Mouse (Mus musculus) cerebellum, adult 18-20 months (tissue): Measurements from ENCODE around the gene Smyd3.
"Not testable (repeated sequence)": the region's sequence is repeated elsewhere in the genome, so short reads cannot be mapped to it uniquely, and the experiment has no call there.

Source experiments
- DNase-seq, 2 experiments: peaks; one replicate each; pipeline ENCODE4 v3.0.0; 2021

Gene Smyd3

DNA sequence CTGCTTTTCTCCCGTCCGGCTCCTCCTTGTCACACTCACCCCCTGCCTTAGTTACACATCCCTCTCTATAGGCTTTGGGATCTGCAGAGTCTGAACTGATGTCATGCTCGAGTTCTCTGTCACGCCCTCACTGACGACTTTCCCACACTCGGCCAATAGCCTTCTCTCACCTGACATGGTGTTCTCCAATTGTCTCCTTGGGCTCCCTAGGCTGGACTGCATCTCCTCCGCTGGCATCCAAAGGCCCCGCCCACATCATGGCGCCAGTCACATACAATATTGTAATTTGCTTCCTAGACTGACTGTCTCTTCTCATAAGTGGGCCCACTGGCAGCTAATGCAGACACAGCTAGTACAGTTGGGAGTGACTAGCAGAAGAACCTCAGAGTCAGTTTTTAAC is 304.5 kb downstream of the Smyd3 start:
- DNase-seq, result no peak

DNA sequence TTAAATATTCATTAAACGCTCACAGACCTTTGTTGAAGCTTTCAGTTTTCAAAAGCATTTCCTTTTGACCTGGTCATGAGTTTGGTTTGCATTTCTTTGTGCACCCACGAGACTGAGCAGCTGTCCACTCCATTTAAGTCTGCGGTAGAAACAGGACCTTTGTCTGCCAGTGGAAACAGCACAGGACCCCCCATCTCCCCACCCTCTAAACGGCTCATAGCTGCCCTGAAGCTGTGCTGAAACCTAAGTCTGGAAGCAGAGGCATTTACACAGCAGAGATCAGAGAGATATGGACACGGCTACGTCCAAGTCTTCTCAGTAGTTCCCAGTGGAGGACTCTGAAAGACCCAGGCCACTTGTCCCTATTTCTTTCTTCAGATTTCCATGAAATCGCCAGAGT is 305.5 kb downstream of the Smyd3 start:
- DNase-seq, result no peak

DNA sequence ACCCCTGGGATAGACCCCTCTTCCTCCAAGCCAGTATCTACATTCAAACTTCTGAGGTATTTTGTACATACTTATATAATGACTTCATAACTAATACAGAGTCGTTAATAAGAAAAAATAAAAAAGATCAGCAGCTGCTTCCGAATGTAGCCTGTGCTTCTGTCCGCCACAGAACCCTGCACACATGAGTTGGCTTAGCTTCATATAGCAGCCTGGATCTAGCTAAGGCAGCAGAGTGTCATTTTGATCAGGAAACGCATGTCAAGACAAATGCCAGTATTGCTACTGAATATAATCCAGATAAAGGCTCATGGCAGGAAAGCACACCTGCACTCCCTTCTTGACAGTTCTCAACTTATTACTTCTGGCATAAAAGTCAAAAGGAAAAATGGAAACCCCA is 306.5 kb downstream of the Smyd3 start:
- DNase-seq, result no peak

DNA sequence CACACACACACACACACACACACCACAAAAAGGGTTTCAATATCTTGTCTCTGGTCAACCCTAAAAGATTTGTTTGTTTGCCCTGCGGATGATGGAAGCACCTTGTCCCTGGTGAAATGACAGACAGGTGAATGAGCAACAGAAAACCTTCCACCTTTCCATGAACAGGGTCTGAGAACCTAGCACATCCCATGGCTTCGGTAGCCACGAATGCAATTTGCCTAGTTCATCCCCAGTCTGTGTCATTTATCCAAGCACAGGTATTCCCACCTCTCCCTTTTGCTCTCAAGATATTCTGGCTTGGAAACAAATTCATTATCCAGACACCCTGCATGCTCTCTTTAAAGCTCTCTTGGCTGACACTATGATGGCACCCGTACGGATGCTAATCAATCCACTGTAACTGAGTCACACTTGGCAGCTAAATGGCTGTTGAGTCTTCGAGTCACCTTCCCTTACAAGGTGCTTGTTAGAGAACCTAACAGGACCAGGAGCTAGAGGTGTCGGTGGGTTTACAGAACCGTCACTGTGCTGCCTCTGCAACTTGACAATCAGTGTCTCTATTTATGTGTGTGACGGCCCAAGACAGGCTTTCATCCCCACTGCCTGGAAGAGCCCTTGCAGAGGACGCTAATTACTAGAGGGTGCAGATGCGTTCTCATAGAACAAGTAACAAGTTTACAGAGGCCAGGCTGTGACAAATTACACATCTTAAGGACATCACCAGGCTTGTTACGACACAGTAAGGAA is 309.8 kb downstream of the Smyd3 start:
- DNase-seq, result no peak

DNA sequence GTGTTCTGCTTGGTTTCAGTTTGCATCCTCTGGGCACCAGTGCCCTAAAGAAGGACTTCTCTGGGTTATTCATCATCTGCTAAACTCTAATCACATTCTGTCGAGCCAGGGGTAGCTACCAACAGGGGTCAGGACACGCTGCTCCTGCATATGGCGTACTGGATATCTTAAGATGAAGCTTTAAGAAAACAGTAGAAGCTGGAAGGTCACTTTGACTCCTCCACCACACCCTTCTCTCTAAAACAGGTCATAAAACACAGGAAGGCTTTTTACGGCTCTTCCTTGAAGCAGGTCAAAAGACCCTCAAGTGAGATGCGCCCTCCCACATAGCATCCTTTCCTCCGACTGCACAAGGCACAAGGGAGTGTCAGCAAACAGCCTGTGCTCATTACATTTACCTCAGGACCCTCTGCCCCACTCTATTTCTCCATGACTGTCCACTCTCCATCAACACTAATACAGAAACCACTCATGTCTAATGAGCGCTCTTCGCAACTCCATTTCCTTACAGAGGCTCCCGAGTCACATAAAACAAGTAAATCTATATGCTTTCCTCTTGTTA is 310.6 kb downstream of the Smyd3 start:
- DNase-seq, result no peak

DNA sequence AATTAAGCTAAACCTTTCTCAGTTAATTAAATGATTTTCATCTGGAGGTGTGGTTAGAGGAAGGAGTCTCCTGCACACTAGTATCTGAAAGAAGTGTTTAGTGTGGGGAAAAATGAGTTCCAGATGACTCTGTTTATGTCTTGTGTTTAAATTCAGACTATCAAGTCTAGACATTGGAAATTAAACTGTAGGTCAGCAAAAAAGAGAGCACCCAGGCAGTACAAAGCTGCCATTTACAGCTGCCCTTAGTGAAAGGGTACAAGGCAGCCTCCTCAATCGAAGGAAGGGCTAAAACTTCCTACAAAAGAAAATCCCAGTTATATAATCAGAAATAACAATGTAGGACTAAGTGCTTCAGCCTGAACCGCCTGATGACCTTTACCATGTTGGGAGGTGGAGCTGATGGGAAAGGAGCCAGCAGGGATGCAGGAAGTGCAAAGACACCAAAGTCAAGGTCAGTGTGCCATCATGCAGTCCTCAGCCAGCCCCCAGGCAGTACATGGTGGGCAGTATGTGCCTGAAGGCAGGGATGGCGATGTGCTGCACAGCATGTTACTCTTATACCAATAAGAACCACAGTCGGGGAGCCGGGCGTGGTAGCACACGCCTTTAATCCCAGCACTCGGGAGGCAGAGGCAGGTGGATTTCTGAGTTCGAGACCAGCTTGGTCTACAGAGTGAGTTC is 319.2 kb downstream of the Smyd3 start:
- no peak for DNase-seq

DNA sequence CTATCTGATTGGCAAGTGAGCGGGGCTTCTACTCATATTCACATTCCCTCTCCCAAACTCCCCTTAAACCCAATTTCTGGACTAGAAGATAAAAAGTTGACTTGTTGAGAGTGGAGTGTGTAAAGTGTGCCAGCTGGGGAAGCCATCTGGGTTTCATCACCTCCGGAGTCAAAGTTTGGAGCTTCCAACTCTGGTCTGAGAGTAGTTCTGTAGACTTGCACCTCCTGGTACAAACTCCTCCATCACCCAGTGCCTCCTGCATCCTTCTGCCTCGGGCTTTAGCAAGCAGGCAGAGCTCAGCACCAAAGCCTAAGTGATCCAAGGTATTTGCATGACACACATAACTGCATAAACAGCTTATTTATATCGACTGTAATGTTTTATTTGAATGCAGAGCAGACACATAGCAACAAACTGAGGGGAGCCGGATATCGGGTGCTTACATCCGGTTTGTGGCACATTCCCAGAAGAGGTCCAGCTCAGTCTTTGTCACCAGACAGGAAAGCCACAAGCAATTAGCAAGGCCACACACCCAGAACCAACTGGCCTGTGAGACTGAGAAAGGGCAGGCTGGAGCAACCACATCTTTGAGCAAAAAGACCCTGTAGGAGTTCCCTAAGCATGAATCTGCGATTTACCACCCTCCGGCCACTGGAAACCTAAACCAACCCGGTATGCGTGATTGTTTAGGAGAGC is 319.9 kb downstream of the Smyd3 start:
- no peak for DNase-seq

DNA sequence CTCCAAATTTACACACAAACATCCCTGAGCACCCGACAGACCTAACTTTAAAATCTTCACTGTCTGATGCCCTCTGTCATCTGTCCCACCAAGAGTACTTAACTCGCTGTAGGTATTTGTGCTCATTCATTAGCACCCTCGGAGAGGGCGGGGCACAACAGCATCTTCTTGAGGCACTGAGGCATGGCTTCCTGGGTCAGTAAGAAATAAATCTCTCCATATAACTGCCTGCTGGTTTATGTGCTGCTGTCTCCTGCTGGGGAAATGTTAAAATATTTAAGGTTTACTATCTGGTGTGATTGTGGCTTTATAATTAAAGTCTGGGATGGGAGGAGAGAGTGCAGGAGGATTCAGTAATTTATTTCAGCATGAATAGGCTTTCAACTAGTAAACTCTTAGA is 320.7 kb downstream of the Smyd3 start:
- no peak for DNase-seq

DNA sequence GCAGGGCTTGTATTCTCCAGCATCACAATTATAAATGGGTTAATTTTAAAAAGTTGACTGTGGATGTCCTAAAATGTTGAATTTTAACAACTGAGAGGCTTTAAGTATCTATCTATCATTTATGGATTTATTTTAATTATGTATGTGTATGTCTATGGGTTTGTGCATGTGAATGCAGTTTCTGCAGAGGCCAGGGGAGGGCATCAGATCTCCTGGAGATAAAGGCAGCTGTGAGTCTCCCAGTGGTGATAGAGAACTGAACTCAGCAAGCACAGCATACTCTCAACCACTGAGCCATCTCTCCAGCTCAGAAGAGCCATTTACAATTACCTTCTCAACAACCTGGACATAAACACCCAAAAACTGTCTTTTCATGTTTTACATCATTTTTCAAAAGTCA is 321.4 kb downstream of the Smyd3 start:
- no peak for DNase-seq

DNA sequence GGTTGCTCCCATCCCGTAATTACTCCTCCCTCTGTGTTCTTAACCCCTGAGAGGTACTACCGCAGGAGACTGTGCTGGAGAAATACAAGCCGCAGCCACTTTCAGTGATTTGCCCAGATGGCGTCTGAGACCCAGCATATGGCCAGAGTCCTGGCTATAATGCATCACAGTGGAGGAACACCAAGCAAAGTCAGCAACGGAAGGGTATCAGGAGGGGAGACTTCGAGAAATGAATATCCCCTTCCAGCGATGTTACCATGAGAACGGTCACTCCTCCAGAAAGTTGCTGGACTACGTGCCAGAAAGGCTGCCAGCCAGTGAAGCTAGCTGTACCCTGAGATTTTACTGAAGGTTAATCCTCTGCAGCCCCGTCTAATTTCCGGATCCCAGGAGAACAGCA is 325.1 kb downstream of the Smyd3 start:
- peak; percentile 39 to 52 for DNase-seq

DNA sequence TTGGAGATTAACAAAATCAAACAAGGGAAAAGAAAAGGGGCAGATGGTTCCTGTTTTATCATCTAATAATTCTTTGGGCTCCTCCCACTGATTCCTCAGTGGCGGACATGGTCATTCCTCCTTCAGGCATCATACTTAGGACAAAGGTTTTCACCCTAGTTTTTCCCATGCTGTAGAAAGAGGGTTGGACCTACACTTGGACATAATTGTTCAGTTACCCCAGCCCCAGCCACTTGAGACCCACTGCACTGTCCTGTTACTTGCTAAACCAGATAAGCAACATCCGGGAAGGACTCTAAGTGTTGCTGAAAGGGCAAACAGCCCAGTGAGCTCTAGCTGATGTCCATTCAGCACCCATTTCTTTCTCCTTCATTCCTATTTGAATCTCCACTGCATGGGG is 327.0 kb downstream of the Smyd3 start:
- DNase-seq, result no peak

DNA sequence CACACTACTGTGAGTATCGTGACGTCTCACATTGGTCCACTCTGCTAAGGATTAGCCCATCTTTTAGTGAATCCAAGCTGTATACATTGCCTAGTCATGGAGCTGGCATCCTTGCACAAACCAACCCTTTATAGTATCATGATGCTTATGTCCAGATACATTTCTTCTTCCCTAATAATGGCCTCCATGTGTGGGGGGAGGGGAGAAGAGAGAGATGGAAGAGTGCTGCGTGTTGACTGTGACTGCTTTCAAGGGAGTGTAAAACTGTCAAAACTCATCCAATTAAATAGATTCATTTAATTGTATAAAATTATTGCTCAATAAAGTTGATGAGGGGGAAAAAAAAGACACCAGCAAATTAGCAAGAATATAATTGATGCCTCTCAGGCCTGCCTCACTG is 330.7 kb downstream of the Smyd3 start:
- no peak for DNase-seq

DNA sequence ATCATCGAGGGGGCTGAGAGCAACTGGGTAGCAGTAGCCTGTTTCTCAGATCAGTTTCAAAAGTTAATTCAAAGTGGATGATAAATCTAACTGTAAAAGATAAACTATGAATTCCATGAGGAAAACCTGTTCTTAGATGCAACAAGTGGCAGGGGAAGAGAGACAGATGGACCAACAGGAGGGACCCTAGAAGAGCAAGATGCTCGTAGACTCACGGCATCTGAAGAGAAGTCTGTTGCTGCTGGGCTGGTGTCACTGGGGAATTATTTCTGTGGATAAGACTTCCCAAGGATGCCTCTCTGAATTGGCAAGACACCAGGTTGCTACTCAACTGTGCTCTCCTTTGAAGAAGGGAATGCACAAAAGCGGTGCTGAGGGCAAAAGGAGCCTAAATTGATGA is 333.2 kb downstream of the Smyd3 start:
- no peak for DNase-seq

DNA sequence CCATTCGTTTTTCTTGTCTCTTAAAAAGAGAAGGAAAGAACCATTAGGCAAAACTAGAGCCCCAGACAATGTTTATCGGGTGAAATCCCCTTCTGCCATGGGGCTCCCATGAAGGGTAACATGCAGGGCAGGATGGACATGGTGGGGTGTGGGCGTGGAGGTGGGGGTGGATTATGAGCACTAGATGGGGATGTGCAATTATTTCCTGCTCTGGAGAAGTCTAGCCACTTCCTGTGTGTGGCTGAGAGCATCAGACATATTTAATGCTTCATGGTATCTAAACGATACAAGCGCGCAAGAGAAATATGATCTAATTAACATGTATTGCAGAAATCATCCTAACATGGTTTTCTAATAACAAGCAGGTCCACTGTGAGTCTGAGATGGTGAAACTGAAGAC is 334.3 kb downstream of the Smyd3 start:
- no peak for DNase-seq

DNA sequence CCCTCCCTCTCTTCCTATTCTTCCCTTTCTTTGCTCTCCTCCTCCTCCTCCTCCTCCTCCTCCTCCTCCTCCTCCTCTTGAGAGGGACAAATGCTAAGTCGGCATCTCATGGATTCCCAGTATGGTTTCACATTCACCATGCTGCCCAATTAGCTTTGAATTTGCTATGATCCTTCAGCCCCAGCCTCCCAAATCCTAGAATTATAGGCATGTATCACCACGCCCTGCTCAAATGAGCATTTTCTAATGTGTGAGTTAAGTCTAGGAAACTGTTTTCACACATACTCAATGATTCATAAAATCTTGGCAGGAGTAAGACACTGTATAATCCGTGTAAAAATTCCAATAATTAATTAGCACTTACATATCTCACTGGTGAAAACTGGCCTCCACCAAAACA is 337.3 kb downstream of the Smyd3 start:
- no peak for DNase-seq

DNA sequence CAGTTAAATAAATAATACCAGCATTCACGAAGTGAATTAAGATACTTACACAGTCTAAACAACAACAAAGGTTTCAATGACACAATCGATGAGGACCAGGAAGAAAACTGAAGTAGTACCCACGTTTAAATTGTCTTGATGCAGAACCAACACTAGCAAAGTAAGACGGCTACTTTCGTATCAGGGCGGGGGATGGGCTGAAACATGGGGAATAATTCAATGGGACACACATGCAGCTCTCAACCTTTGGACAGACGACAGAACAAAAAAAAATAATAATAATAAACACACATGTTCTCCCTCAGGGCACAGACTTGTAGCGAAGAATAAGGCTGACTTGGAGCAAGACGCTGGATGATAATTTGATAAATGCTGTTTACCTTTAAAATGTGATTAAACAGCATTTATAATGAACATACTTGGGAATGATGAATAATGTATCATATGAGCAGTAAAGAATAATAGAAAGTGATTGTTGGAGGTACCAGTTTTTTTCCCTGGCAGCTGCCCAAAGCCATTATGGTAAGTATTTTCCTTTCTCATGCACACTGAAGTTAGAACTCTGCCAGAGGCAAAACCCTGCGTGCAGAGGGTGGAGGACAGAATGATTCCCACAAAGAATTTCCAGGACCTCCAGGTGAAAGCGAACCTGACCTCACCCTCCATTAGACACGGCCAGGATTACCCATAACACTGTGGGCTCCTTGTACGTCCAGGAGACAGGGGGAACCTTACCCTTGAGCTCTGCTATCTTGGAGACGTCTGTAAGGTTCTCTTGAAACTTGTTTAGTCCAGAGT is 340.8 kb downstream of the Smyd3 start:
- DNase-seq, result no peak

DNA sequence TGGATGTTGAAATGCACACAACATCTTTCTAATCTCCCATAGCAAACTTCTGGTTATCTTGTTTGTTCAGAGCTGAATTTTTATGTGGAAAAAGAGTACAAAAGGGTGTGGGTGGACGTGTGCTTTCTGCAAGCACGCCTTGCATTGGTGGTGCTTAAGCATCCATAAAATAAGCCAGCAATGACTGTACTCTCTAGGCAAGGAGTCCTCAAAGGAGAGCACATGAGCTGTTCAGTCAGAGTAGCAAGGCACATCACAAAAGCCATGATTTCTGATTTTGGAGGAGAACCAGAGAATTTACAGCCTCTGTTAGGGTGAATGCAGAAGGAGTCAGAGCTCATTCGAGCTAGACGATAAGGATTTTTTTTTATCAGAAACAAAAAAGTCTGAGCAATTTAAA is 343.6 kb downstream of the Smyd3 start:
- no peak for DNase-seq

DNA sequence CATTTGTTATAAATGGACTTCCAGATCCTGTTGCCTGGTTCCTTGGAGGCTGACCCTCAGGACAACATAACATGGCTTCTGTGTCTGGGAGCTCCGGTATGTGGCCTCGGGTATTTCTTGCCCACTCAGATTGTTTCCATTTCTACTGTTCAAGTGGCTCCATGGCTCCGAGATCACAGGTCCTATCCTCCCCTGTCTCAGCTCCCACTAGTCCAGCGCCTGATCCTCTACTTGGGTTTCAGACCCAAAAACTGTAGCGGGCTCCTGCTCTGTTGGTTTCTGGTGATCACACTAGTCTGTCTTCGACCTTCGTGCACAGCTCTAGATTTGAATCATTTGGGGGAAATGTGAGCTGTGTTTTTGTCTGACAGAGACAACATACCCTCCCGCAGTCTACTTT is 347.3 kb downstream of the Smyd3 start:
- no peak for DNase-seq

DNA sequence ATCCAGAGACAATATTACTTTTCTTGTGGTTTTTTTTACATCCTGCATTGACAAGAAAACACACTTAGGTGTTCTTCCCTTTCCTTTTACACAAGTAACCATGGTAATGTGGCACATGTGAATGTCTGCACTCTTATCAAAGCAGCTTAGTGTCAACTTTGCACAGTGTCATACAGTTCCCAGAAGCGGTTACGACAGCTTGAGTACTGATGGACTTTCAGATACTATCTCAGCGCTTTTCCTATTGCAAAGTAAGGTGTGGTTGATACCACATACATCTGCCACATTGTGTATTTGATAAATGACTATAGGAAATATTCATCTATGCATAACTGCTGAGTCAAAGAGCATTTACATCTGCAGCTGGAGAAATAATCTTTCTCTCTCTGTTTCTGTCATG is 348.1 kb downstream of the Smyd3 start:
- no peak for DNase-seq

DNA sequence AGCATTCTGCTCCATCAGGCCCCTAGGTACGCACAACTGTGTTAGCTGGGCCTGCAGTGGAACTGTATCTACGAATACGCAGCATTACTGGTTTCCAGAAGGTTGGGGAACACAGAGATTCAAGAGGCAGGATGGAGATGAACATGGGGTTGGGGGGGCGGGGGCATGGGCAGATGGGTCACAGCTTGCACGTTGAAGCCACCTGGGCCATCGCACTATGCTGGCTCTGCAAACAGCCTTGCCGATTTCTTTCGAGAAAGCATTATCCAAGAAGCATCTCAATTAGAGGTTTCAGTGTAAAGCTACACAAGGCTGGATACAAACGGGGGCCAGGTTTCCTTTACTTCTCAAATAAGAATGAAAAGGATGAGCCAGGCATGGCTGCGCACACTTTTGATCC is 348.7 kb downstream of the Smyd3 start:
- peak; percentile 36 to 37 for DNase-seq

DNA sequence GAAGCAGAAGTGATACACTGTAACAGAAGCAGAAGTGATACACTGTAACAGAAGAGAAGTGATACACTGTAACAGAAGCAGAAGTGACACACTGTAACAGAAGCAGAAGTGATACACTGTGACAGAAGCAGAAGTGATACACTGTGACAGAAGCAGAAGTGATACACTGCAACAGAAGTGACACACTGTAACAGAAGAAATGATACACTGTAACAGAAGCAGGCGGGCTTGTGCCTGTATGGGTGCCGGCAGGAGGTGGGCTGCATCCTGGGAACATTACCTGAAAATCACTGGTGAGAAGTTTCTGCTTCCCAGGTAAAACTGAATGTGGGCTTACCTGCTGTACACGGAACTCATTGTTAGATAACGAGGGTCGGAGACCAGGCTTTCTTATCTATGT is 353.6 kb downstream of the Smyd3 start:
- not testable (repeated sequence) for DNase-seq

DNA sequence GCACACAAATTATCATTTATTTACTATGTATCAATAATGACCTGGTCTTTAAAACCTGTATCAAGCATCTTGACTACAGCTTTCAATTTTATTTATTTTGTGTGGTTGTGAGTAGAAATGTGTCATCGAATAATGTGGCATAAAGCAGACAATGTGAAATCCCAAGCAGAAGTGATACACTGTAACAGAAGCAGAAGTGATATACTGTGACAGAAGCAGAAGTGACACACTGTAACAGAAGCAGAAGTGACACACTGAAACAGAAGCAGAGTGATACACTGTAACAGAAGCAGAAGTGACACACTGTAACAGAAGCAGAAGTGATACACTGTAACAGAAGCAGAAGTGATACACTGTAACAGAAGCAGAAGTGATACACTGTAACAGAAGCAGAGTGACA is 355.1 kb downstream of the Smyd3 start:
- not testable (repeated sequence) for DNase-seq

DNA sequence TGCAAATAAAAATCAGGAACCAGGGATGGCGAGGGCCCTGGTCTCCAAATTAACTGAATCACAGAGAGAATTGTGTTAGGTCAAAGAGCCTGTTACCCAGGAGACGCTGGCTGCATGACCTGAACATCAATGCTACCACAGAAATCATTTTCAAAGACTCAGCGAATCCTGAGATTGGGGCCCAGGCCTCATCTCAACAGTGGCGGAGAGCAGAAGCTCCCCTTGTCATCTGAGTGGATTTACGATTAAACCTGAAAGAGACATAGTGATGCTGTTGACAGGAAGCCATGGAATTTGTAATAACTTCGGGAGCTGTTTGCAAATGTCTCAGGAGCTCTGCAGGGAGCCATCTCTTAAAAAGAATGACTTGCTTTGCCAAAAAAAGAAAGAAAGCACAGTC is 355.9 kb downstream of the Smyd3 start:
- no peak for DNase-seq
